Mouse (Mus musculus) layer of hippocampus, adult 8-10 months (tissue): ENCODE data around the gene Akt2. TPM values are rescaled to one million over a fixed set of nuclear protein-coding genes. Genes with fewer than 3 reads are reported as not detected.
A peak's percentile ranks its signal among the peaks of the same experiment; 100 is the strongest.

Experiments used
- DNase-seq, 2 experiments: peaks; one replicate each; pipeline ENCODE4 v3.0.0; 2022; ENCODE audit warnings: low spot score in 2 of 2
- total RNA-seq, 4 experiments: library from RNA; stranded (reverse); gene quantifications; 2 replicates each; pipeline ENCODE4 v1.2.4; 2022

Akt2 gene
- total RNA-seq, 4 experiments from 2014 or later = 72.2 to 109 (median 97.5) TPM

- DNase-seq = no peak
These were observed 66.6 kb downstream of the Akt2 start for GRCm38 (mm10) chr7:27657824-27658395.

DNA sequence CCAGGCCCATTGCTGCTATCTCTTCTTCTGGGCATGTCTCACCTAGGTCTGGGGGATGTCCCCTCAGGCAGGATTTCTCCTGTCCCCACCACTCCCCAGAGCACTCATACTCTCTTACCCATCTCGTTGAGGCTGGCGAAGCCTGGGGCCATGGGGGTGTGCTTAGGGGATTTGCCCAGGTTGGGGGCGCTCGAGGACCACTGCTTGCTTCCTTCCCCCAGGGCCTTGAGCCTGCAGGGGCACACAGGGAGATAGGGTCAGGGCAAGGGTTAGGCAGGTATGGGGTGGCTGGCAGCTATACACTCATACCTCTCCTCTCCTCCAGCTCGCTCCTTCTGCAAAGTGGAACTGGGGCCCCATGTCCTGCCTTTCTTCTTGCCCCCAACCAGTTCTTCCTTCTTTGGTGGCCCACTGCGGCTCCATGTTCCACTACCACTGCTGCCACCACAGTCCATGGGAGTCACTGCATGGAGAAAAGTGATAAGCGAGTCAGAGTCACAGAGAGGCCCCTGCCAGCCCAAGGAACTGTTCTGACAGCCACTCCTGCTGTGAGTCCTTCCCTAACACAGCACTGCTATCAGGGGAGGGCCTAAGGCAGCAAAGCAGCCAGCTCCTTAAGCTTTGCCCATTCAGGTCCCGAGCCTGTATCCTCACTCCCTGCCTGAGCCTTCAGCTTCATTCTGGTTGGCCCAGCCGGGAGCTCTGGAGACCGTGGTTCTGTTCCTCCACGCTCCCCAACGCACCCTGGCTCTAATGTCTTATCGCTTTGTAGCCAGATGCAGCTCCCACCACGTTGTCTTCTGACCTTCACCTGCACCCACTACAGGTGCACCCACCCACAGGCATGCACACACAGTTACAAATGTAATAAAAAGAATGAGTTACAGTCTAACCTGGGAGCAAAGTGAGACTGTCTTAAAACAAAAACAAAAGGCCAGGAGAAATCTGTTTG lies 67.6 kb downstream of the Akt2 start:
- no peak for DNase-seq

GRCm38 (mm10) chr7:27662038-27662437 lies 70.7 kb downstream of the Akt2 start:
- no peak for DNase-seq

DNA sequence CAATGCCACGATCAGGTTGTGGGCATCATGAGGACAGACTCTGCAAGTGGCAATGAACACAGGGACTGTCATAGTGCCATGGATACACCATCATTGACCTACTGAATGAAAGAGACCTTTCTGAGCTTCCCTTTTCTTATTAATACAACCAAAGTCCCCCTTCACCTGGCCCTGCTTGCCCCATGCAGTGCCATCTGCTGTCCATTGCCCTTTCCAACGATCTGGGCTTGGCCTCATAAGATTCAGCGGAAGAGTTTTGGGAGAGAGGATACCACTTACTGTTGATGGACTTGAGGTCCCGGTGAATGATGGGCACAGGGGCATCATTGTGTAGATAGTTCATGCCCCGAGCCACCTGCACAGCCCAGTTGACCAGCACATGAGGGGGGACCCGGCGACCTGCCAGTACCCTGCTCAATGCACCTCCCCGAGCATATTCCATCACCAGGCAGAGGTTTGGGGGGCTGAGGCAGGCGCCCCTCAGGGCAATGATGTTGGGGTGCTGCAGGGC lies 81.8 kb downstream of the Akt2 start:
- no peak for DNase-seq

GRCm38 (mm10) chr7:27673575-27674131 lies 82.3 kb downstream of the Akt2 start:
- no peak for DNase-seq

GRCm38 (mm10) chr7:27674195-27674521 lies 82.8 kb downstream of the Akt2 start:
- DNase-seq = no peak

- peak; percentile 93 to 95 for DNase-seq
These were observed 83.3 kb downstream of the Akt2 start, which contains the start of gene Map3k10 for GRCm38 (mm10) chr7:27674522-27675221. Gene Map3k10 (minus strand): TSS chr7:27674598.

GRCm38 (mm10) chr7:27675222-27675612 lies 83.9 kb downstream of the Akt2 start:
- DNase-seq = no peak

DNA sequence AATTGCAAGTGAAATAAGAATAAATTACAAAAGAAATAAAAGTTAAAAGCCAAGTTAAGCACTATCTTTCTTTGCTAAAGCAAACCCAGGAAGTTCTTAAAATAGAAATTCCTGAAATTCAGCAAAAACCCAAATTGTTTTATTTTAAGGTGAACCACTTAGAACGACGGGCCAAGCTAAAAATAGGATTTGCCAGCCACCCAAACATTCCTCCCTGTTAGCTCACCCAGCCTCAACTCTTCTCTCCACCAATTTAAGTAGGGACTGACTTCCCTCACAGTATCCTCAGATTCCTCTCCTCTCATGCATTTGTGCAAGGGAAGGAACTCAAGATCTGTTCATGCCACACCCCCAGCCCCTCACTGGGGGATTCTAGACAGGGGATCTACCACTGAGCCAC lies 91.9 kb downstream of the Akt2 start:
- no peak for DNase-seq

DNA sequence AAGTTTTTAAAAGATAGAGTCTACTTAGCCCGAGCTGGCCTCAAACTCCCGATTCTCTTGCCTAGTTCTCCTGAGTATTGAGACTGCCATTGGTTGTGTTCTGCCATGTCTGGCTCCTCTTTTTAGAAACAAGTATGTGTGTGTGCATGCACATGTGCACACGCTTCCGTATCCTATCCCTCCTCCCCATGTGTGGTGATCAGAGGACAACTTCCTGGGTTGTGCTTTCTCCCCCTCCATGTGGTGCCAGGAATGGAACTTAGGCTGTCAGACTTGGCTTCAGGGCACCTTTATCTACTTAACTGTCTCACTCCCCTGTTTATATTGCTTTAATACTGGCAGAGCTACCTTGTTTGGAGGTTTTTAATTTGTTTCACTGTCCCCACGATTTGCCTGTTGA lies 93.9 kb downstream of the Akt2 start:
- DNase-seq = no peak

DNA sequence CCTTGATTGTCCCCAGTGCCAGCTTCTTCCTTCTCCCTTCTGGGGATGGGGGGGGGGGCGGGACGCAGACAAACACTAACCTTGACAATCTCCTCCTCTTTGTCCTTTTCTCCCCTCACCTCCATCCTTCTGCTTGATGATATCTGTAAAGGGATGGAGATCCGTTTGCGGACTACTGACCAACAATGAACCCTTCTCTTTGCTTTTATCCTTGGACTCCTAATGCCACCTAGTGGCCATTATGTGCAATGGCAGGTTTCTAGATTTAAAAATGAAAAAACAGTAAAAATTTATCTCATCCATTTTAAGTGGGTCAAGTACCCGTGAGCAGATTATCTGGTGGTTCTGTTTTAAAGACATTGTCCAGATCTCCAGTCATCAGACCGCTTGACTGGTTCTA lies 94.3 kb downstream of the Akt2 start:
- DNase-seq = no peak

DNA sequence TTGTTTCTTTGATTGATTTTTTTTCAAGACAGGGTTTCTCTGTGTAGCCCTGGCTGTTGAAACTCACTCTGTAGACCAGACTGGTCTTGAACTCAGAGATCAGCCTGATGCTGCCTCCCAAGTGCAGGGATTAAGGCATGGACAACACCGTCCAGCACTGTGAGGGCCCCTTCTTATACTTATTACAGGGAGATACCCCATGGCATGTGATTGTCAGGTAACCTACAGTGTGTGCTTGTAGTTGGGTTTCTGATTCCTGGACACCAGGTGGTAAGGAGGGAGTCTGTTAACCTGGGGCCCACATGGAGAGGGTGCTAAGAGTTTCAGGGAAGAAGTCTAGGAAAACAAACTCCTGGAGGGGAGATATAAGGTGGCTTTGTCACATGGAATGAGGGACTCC lies 95.7 kb downstream of the Akt2 start:
- DNase-seq = no peak

- no peak for DNase-seq
These were observed 96.5 kb downstream of the Akt2 start for GRCm38 (mm10) chr7:27687836-27688235.

DNA sequence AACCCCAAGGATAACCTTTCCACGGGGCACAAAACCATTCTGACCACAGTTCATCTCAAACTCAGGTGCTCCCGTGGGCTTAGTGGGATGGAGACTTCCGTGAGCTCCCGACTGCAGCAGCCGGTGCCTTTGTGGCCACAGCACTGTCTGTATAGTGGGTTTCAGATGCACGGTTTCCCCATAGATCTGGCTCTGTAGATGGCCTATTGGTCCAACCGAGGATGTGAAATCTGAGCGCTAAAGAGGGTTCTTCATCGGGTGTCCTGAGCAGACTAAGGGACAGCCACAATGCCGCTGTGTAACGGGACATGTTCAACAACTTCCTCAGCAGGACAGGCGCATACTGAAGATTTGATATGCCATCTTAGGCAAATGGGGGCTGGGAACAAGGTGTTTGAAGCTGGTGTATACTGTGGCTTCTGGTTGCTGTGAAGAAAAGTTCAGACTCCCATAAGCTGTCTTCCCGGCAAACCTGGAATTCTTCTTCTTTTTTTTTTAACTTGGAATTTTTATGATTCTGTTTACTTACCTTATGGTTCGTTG lies 97.0 kb downstream of the Akt2 start:
- DNase-seq = no peak

DNA sequence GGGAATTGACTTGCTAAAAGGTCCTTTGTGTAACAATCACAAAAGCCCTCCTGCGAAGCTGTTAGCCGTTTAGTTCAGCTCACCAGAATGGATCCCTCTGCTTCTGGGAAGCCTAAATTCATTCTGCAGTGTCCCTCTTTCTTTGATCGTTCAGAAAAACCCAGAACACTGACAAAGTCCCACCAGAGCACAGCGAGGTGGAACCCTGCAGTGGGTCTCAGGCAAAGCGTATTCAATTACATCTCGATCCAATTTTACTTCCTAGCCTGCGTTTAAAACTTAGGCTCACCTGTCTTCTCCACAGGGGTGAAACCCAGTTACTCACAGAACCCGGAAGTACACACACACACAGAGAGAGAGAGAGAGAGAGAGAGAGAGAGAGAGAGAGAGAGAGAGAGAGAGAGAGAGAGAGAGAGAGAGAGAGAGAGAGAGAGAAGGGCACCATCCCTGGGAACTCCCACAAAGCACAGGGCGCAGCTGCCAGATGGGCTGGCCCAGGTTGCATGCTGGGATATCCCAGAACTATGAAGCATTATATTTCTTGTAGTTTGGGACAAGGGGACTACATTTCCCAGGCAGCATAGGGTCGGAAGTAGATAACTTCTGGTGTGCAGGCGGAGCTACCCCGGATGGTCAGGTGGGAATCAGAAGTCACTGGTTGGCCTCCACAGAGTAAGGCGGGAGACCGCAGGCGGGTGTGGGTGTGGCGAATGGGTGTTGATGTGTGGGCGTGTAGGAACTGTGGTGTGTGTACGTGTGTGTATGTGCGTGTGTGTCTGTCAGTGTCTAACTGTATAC lies 97.7 kb downstream of the Akt2 start, which contains the start of gene Zfp607b:
Zfp607b (plus strand) TSS at position 526 of the 798 bp plus-strand sequence.
- DNase-seq = peak; percentile 95 to 97

Other genes starting within 250 kb of the Akt2 start
- 10 to 100 TPM; 29.6 to 49.1 (median 34.1) TPM for gene Shkbp1, start 235.5 kb upstream of the Akt2 start, total RNA-seq
- not detected for gene Gm20479, start 234.1 kb upstream of the Akt2 start, total RNA-seq
- 100 to 1,000 TPM; 116 to 147 (median 135) TPM for gene Sptbn4, start 143.9 kb upstream of the Akt2 start, total RNA-seq
- 10 to 100 TPM; 14.6 to 21.6 (median 20.1) TPM for gene Blvrb, start 143.6 kb upstream of the Akt2 start, total RNA-seq
- 1 to 10 TPM; 3.0 to 4.9 (median 3.9) TPM for gene Sertad3, start 117.8 kb upstream of the Akt2 start, total RNA-seq
- gene Sertad1, start 104.6 kb upstream of the Akt2 start, total RNA-seq = 10 to 100 TPM in 1 of 4 experiments, 1 to 10 TPM in 3; 6.4 to 10.7 (median 9.3) TPM
- gene Prx, start 92.2 kb upstream of the Akt2 start, total RNA-seq = under 1 TPM; 0.38 to 0.43 (median 0.39) TPM
- gene Hipk4, start 68.3 kb upstream of the Akt2 start, total RNA-seq = under 1 TPM in 1 of 4 experiments, not detected in 3; 0.25 TPM
- gene Pld3, start 38.3 kb upstream of the Akt2 start, total RNA-seq = 100 to 1,000 TPM; 559 to 594 (median 575) TPM
- 10 to 100 TPM; 25.9 to 34.2 (median 29.8) TPM for gene 2310022A10Rik, start 38.3 kb upstream of the Akt2 start, total RNA-seq
- gene Ttc9b, start 62.4 kb downstream of the Akt2 start, total RNA-seq = 10 to 100 TPM; 37.0 to 42.0 (median 41.1) TPM
- gene Map3k10, start 83.0 kb downstream of the Akt2 start, total RNA-seq = 100 to 1,000 TPM; 140 to 155 (median 146) TPM
- 10 to 100 TPM in 2 of 4 experiments, 1 to 10 TPM in 2; 9.6 to 13.5 (median 10.5) TPM for gene Zfp607b, start 97.8 kb downstream of the Akt2 start, total RNA-seq
- gene Zfp60, start 139.8 kb downstream of the Akt2 start, total RNA-seq = 10 to 100 TPM; 37.9 to 43.5 (median 41.4) TPM
- gene Zfp626, start 215.6 kb downstream of the Akt2 start, total RNA-seq = 10 to 100 TPM in 1 of 4 experiments, 1 to 10 TPM in 3; 8.6 to 10.6 (median 9.3) TPM
- 1 to 10 TPM; 3.8 to 4.9 (median 4.3) TPM for gene Zfp59, start 247.1 kb downstream of the Akt2 start, total RNA-seq